Mouse (Mus musculus) C2C12 (cell line): ENCODE results near the gene Ccser1.

Experiments
- CEBPB ChIP-seq: IDR thresholded peaks from one replicate; pipeline ENCODE4 v1.6.1; 2011; ENCODE audit warnings: low read depth, mild to moderate bottlenecking, control low read depth, moderate library complexity
- CTCF ChIP-seq: IDR thresholded peaks from one replicate; pipeline ENCODE4 v1.5.1; 2011; ENCODE audit not compliant: control insufficient read depth, insufficient read depth, insufficient read length
- FOSL1 ChIP-seq: IDR thresholded peaks from one replicate; pipeline ENCODE4 v1.8.0; 2011; ENCODE audit warnings: mild to moderate bottlenecking, low read length; ENCODE audit not compliant: poor library complexity, insufficient read depth, severe bottlenecking
- MAX ChIP-seq: IDR thresholded peaks from one replicate; pipeline ENCODE4 v1.6.1; 2011; ENCODE audit warnings: mild to moderate bottlenecking, control low read depth
- MYOD1 ChIP-seq: IDR thresholded peaks from one replicate; pipeline ENCODE4 v1.6.1; 2011; ENCODE audit warnings: low read depth; ENCODE audit not compliant: control insufficient read depth, insufficient read length
- MYOG ChIP-seq: IDR thresholded peaks from one replicate; pipeline ENCODE4 v1.6.1; 2011; ENCODE audit not compliant: control insufficient read depth, insufficient read length; ENCODE audit errors: extremely low read depth
- USF1 ChIP-seq: IDR thresholded peaks from one replicate; pipeline ENCODE4 v1.6.1; 2011; ENCODE audit warnings: low read depth, mild to moderate bottlenecking, control low read depth, moderate library complexity

- TF ChIP-seq CTCF (no peak), CEBPB (no peak), USF1 (no peak), MYOG (no peak), MYOD1 (no peak), MAX (no peak), FOSL1 (no peak)
These were observed 982.5 kb downstream of the Ccser1 start for GRCm38 (mm10) chr6:62162596-62162995.
